Mouse (Mus musculus) midbrain, embryonic 11.5 days (tissue): ENCODE results near the gene Thap11. TPM values are rescaled to one million over a fixed set of nuclear protein-coding genes. Genes with fewer than 3 reads are reported as not detected.

Experiments used
- ATAC-seq: fragments of 200-750 bp; cut with Nextera tagmentation; 2 replicates; pipeline ENCODE4 v1.8.0; 2017; ENCODE audit warnings: moderate TSS enrichment, moderate library complexity; ENCODE audit not compliant: low FRiP score
- DNase-seq: peaks from one replicate; pipeline ENCODE4 v3.0.0; 2015; ENCODE audit warnings: low spot score; ENCODE audit errors: missing footprints
- H3K27ac ChIP-seq: fragments of 300-500 bp; sonication (generic); 2 replicates; pipeline ENCODE4 v1.5.1; 2014; ENCODE audit warnings: low read depth, low read length
- H3K27me3 ChIP-seq: fragments of 300-500 bp; sonication (generic); 2 replicates; pipeline ENCODE4 v1.6.1; 2014; ENCODE audit warnings: mild to moderate bottlenecking, low read length, moderate library complexity, mixed read lengths; ENCODE audit not compliant: control insufficient read depth, insufficient read depth
- H3K36me3 ChIP-seq: fragments of 300-500 bp; sonication (generic); 2 replicates; pipeline ENCODE4 v1.6.1; 2014; ENCODE audit warnings: mild to moderate bottlenecking, low read length, moderate library complexity, mixed read lengths; ENCODE audit not compliant: control insufficient read depth, insufficient read depth
- H3K4me1 ChIP-seq: fragments of 300-500 bp; sonication (generic); 2 replicates; pipeline ENCODE4 v1.6.1; 2014; ENCODE audit warnings: low read length; ENCODE audit not compliant: control insufficient read depth, insufficient read depth
- H3K4me2 ChIP-seq: fragments of 300-500 bp; sonication (generic); 2 replicates; pipeline ENCODE4 v1.6.1; 2014; ENCODE audit warnings: mild to moderate bottlenecking, moderate library complexity
- H3K4me3 ChIP-seq: fragments of 300-500 bp; sonication (generic); 2 replicates; pipeline ENCODE4 v1.5.1; 2014; ENCODE audit warnings: low read depth, low read length
- H3K9ac ChIP-seq: fragments of 300-500 bp; sonication (generic); 2 replicates; pipeline ENCODE4 v1.6.1; 2014; ENCODE audit warnings: low read length
- H3K9me3 ChIP-seq: fragments of 300-500 bp; sonication (generic); 2 replicates; pipeline ENCODE4 v1.6.1; 2016; ENCODE audit warnings: low read length; ENCODE audit not compliant: control insufficient read depth
- WGBS: fragments of 180-500 bp; shearing (Covaris S2); extraction: QIAGEN DNeasy Blood & Tissue Kit; methylation state at CpG from one replicate; pipeline ENCODE4 v1.1.7; 2014; 5-methylcytosine and 5-hydroxymethylcytosine counted together
- polyA plus RNA-seq: library from polyadenylated mRNA; unstranded; fragments of >200 nt; fragmentation: Nextera tagmentation; extraction: Ambion mirVana; gene quantifications from 2 replicates; pipeline ENCODE4 v1.2.1, GENCODE M21; 2014

The Thap11 gene
- polyA plus RNA-seq, result 66.5 and 70.5 TPM in 2 replicates

- no peaks in the 10 kb centered on the region for H3K27me3 ChIP-seq
- no peaks in the 10 kb centered on the region for H3K36me3 ChIP-seq
- no peaks in the 10 kb centered on the region for H3K9me3 ChIP-seq
- peak within 1 kb of the TSS; percentile 74 for H3K27ac ChIP-seq
- ATAC-seq (peak; percentile 91), DNase-seq (peak; percentile 100)
- peaks cover 31% of the 10 kb centered on the region for H3K4me1 ChIP-seq
- peak within 1 kb of the TSS; percentile 61 for H3K9ac ChIP-seq
- H3K4me2 ChIP-seq, result peak within 1 kb of the TSS; percentile 98
- under 1% methylated on average over 43 of the region's 43 CpGs for WGBS
- H3K4me3 ChIP-seq, result peak within 1 kb of the TSS; percentile 71
Observed at GRCm38 (mm10) chr8:105854715-105855216, at the start of gene Thap11. Gene Thap11 (plus strand): TSS chr8:105855132.

- Histone ChIP-seq H3K9me3 (no peaks in the 10 kb centered on the region), H3K9ac (no peak overlapping the region), H3K27me3 (no peaks in the 10 kb centered on the region), H3K4me2 (no peak overlapping the region), H3K4me1 (no peaks in the 10 kb centered on the region), H3K4me3 (no peak overlapping the region), H3K27ac (no peak overlapping the region), H3K36me3 (no peaks in the 10 kb centered on the region; the same call in 1 of the 2 replicates)
- DNase-seq, result no peak
- 82% methylated on average over 3 of the region's 3 CpGs for WGBS
- ATAC-seq, result no peak
Observed at GRCm38 (mm10) chr8:105805346-105805745, 49.6 kb upstream of the Thap11 start.

- WGBS, result 96% methylated on average over 1 of the region's 1 CpGs
Observed at GRCm38 (mm10) chr8:105805964-105806363, 49.0 kb upstream of the Thap11 start.

GRCm38 (mm10) chr8:105807766-105808165 lies 47.2 kb upstream of the Thap11 start:
- no peak overlapping the region for H3K9ac ChIP-seq
- no peak overlapping the region for H3K4me2 ChIP-seq
- H3K27me3 ChIP-seq, result no peaks in the 10 kb centered on the region
- WGBS, result 88% methylated on average over 5 of the region's 5 CpGs
- DNase-seq, result no peak
- no peak overlapping the region for H3K27ac ChIP-seq
- no peaks in the 10 kb centered on the region for H3K4me1 ChIP-seq
- no peaks in the 10 kb centered on the region for H3K9me3 ChIP-seq
- no peak overlapping the region for H3K4me3 ChIP-seq
- no peak for ATAC-seq
- H3K36me3 ChIP-seq, result no peaks in the 10 kb centered on the region; the same call in 1 of the 2 replicates

More at GRCm38 (mm10) chr8:105805964-105806363, 49.0 kb upstream of the Thap11 start:
- no peaks in the 10 kb centered on the region for H3K4me1 ChIP-seq
- H3K27me3 ChIP-seq, result no peaks in the 10 kb centered on the region
- DNase-seq, result no peak
- no peak overlapping the region for H3K27ac ChIP-seq
- no peaks in the 10 kb centered on the region; the same call in 1 of the 2 replicates for H3K36me3 ChIP-seq
- no peak for ATAC-seq
- H3K4me2 ChIP-seq, result no peak overlapping the region
- H3K9ac ChIP-seq, result no peak overlapping the region
- H3K4me3 ChIP-seq, result no peak overlapping the region
- H3K9me3 ChIP-seq, result no peaks in the 10 kb centered on the region

- ATAC-seq (no peak), DNase-seq (no peak)
- 92% methylated on average over 2 of the region's 2 CpGs for WGBS
- H3K27me3 ChIP-seq, result no peaks in the 10 kb centered on the region
- H3K36me3 ChIP-seq, result no peaks in the 10 kb centered on the region; the same call in 1 of the 2 replicates
- no peak overlapping the region for H3K4me3 ChIP-seq
- no peaks in the 10 kb centered on the region for H3K4me1 ChIP-seq
- no peak overlapping the region for H3K4me2 ChIP-seq
- H3K9ac ChIP-seq, result no peak overlapping the region
- H3K27ac ChIP-seq, result no peak overlapping the region
- H3K9me3 ChIP-seq, result no peaks in the 10 kb centered on the region
Observed at GRCm38 (mm10) chr8:105808480-105808879, 46.5 kb upstream of the Thap11 start.

- no peaks in the 10 kb centered on the region for H3K27me3 ChIP-seq
- H3K4me2 ChIP-seq, result no peak overlapping the region
- no peak overlapping the region for H3K27ac ChIP-seq
- H3K4me1 ChIP-seq, result no peaks in the 10 kb centered on the region
- no peak overlapping the region for H3K9ac ChIP-seq
- H3K9me3 ChIP-seq, result no peaks in the 10 kb centered on the region
- H3K36me3 ChIP-seq, result no peaks in the 10 kb centered on the region; the same call in 1 of the 2 replicates
- WGBS, result 87% methylated on average over 6 of the region's 6 CpGs
- no peak overlapping the region for H3K4me3 ChIP-seq
- ATAC-seq (no peak), DNase-seq (no peak)
Observed at GRCm38 (mm10) chr8:105810245-105810786, 44.6 kb upstream of the Thap11 start.

- Histone ChIP-seq H3K4me1 (no peaks in the 10 kb centered on the region), H3K9ac (no peak overlapping the region), H3K4me2 (no peak overlapping the region), H3K27me3 (no peaks in the 10 kb centered on the region), H3K36me3 (no peaks in the 10 kb centered on the region; the same call in 1 of the 2 replicates), H3K9me3 (no peaks in the 10 kb centered on the region), H3K4me3 (no peak overlapping the region), H3K27ac (no peak overlapping the region)
- DNase-seq (no peak), ATAC-seq (no peak)
- WGBS, result 92% methylated on average over 10 of the region's 10 CpGs
Observed at GRCm38 (mm10) chr8:105811061-105811460, 43.9 kb upstream of the Thap11 start.

GRCm38 (mm10) chr8:105811543-105811942 lies 43.4 kb upstream of the Thap11 start:
- DNase-seq, result no peak
- no peak overlapping the region for H3K9ac ChIP-seq
- no peaks in the 10 kb centered on the region for H3K4me1 ChIP-seq
- no peak overlapping the region for H3K4me3 ChIP-seq
- H3K27me3 ChIP-seq, result no peaks in the 10 kb centered on the region
- H3K9me3 ChIP-seq, result no peaks in the 10 kb centered on the region
- H3K27ac ChIP-seq, result no peak overlapping the region
- H3K4me2 ChIP-seq, result no peak overlapping the region
- WGBS, result 83% methylated on average over 3 of the region's 3 CpGs
- ATAC-seq, result no peak
- no peaks in the 10 kb centered on the region; the same call in 1 of the 2 replicates for H3K36me3 ChIP-seq

GRCm38 (mm10) chr8:105812511-105812910 lies 42.4 kb upstream of the Thap11 start:
- H3K36me3 ChIP-seq, result no peaks in the 10 kb centered on the region; the same call in 1 of the 2 replicates
- H3K27me3 ChIP-seq, result no peaks in the 10 kb centered on the region
- 92% methylated on average over 5 of the region's 5 CpGs for WGBS
- no peaks in the 10 kb centered on the region for H3K9me3 ChIP-seq
- no peak overlapping the region for H3K9ac ChIP-seq
- DNase-seq (no peak), ATAC-seq (no peak)
- H3K4me2 ChIP-seq, result no peak overlapping the region
- H3K27ac ChIP-seq, result no peak overlapping the region
- no peak overlapping the region for H3K4me3 ChIP-seq
- no peaks in the 10 kb centered on the region for H3K4me1 ChIP-seq
